Mouse (Mus musculus): ENCODE measurements at regions not wholly inside any gene's neighbourhood (a gene's known extent, or its start where the extent isn't known, plus 50 kb on each side); places are given as distances from the start of the nearest gene placed in this dataset.
A peak's percentile ranks its signal among the peaks of the same experiment; 100 is the strongest.

- no peak for DNase-seq
Measured at GRCm38 (mm10) chr8:28117997-28118778, 670.7 kb downstream of the Poteg start.

GRCm38 (mm10) chr8:28125021-28125420 lies 677.6 kb downstream of the Poteg start:
- no peak for DNase-seq

- DNase-seq: no peak
Measured at GRCm38 (mm10) chr8:28141916-28142315, 694.4 kb downstream of the Poteg start.

- peak; percentile 2 for DNase-seq
Measured at GRCm38 (mm10) chr8:28148599-28149452, 701.4 kb downstream of the Poteg start.

- no peak for DNase-seq
Measured at GRCm38 (mm10) chr8:28149453-28149767, 701.9 kb downstream of the Poteg start.

- no peak for DNase-seq
Measured at GRCm38 (mm10) chr8:28160651-28161050, 713.2 kb downstream of the Poteg start.

GRCm38 (mm10) chr8:28168036-28168435 lies 720.6 kb downstream of the Poteg start:
- no peak for DNase-seq

- DNase-seq: no peak
Measured at GRCm38 (mm10) chr8:28171456-28171855, 724.0 kb downstream of the Poteg start.

GRCm38 (mm10) chr8:28195943-28196342 lies 748.5 kb downstream of the Poteg start:
- DNase-seq: no peak

- no peak for DNase-seq
Measured at GRCm38 (mm10) chr8:28235562-28235961, 788.1 kb downstream of the Poteg start.

GRCm38 (mm10) chr8:28239411-28239810 lies 791.9 kb downstream of the Poteg start:
- DNase-seq: no peak

GRCm38 (mm10) chr8:28252399-28253240 lies 805.1 kb downstream of the Poteg start:
- DNase-seq: no peak

GRCm38 (mm10) chr8:28267277-28267676 lies 819.8 kb downstream of the Poteg start:
- no peak for DNase-seq

GRCm38 (mm10) chr8:28284257-28284656 lies 836.8 kb downstream of the Poteg start:
- DNase-seq: no peak

- peak; percentile 7 for DNase-seq
Measured at GRCm38 (mm10) chr8:28298896-28299793, 851.7 kb downstream of the Poteg start.

- DNase-seq: peak; percentile 10
Measured at GRCm38 (mm10) chr8:28317081-28317480, 869.6 kb downstream of the Poteg start.

- DNase-seq: no peak
Measured at GRCm38 (mm10) chr8:28333388-28333787, 885.9 kb downstream of the Poteg start.

GRCm38 (mm10) chr8:28337484-28337883 lies 890.0 kb downstream of the Poteg start:
- DNase-seq: no peak

- no peak for DNase-seq
Measured at GRCm38 (mm10) chr8:28341236-28341635, 893.8 kb downstream of the Poteg start.

GRCm38 (mm10) chr8:28366470-28366869 lies 919.0 kb downstream of the Poteg start:
- DNase-seq: no peak

- no peak for DNase-seq
Measured at GRCm38 (mm10) chr8:28367361-28367760, 919.9 kb downstream of the Poteg start.

All from adrenal gland, adult 2 months (tissue).